Mouse (Mus musculus) adrenal gland, postnatal 10 days (tissue): ENCODE measurements around the gene Lrrc59. TPM values are rescaled to one million over a fixed set of nuclear protein-coding genes. Genes with fewer than 3 reads are reported as not detected.

ENCODE experiments used
- DNase-seq: peaks from one replicate; pipeline ENCODE4 v3.0.0; 2021; ENCODE audit warnings: mixed read lengths
- long read RNA-seq, 2 experiments: library from polyadenylated mRNA; stranded (forward); transcript quantifications; one replicate each; pipeline ENCODE4 v2.0.0; 2021
- total RNA-seq, 2 experiments: library from RNA; stranded (reverse); gene quantifications; 2 replicates each; pipeline ENCODE4 v1.2.3; 2021

Gene Lrrc59
- 100 to 1,000 TPM; 101 to 119 TPM for total RNA-seq
- long read RNA-seq, experiment 1, transcript Lrrc59-201 (7 exons, 2,837 nt): major isoform, 282 of 298 reads
- long read RNA-seq, experiment 1, partial matches to known transcripts: 2 of 298 reads
- long read RNA-seq, experiment 1, other reads (novel, unspliced or antisense): 14 of 298 reads
- long read RNA-seq, experiment 2, transcript Lrrc59-201 (7 exons, 2,837 nt): major isoform, 184 of 193 reads
- long read RNA-seq, experiment 2, partial matches to known transcripts: 2 of 193 reads
- long read RNA-seq, experiment 2, other reads (novel, unspliced or antisense): 7 of 193 reads

DNA sequence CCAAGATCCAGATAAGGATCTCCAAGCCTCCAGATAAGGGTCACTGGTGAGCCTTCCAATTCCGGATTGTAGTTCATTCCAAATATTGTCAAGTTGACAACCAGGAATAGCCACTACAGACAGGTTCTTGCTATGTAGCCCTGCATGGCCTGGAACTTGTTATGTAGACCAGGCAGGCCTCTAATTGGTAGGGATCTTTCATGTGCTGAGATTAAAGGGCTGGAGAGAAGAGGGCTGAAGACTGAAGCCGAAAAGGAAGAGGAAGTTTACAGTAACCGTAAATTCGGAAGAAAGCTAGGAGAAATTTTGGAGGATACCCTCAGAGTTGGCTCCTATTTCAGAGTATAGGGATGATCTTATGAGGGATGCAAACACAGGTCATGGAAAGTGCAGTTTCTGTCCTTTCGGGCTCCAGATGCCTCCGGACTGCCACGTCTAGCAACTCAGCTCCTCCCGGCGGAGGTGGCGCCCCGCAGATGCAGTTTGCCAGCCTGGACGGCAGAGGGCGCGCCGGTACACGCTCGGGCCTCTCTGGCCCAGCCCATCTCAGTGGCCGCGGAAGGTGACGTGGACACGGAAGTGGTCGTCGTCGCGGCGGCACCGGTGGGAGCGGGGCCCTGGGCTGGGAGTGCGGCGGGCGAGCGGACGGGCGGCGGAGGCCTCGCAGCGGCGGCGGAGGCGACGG lies at the start of gene Lrrc59:
TSS of gene Lrrc59 (plus strand) at position 569 of the 685 bp plus-strand sequence.
- DNase-seq: peak; percentile 98

DNA sequence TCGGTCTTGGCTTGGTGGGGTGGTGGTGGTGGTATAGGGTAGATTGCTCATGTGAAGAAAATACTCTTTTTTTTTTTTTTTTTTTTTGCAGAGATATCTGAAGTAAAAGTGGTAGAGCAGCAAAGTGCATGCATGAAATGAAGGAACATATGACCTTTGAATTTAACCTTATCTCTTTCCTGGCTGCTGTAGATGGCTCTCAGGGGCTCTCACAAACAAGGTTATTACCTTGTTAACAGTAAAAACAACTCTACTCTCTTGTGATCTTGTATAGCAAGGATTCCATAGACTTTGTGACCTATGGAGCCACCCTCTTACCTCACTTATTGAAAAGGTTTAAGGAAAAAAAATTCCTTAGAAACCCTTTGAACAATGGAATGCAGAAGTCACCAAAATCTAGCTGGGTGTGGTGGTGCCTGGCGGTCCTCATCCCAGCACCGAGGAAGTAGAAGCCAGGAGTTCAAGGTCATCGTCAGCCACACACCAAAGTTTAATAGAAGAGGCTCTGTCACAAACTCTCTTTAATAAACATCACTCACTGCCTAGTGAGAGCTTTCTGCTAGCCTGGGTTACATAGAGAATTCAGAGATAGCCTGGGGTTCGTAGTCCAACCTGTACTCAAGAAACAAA lies 49.3 kb upstream of the Lrrc59 start:
- DNase-seq: no peak

DNA sequence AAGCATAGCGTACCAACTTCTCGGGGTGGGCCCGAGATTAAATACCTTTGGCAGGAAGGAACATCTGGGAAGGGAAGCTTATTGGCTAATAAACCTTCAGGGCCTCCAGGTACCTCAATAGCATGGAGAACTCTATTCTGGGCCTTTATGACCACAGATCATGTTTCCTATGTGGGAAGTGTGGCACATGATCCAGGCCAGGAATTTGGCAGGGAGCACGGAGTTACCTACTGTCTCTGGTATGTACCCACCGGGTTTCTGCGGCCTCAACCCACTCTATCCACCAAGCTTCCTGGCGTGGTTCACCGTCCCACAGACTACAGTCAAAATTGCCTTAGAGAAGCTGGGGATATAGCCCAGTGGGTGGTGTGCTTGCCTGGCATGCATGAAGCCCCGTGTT lies 44.5 kb upstream of the Lrrc59 start:
- no peak for DNase-seq

DNA sequence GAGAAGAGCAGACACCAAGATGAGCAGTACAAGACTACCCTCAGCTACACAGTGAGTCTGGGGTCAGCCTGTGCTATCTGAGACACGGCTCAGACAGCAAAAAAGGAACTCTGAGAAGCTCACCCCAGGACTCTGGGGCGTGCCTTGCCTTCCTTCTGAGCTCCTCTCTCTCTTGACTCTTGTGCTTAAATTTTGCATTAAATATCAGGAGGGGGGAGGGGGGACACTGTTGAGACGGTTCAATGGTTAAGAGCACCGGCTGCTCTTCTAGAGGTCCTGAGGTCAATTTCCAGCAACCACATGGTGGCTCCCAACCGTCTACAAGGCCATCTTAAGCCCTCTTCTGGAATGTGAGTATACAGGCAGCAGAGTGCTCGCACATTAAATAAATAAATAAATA lies 42.1 kb upstream of the Lrrc59 start:
- no peak for DNase-seq

DNA sequence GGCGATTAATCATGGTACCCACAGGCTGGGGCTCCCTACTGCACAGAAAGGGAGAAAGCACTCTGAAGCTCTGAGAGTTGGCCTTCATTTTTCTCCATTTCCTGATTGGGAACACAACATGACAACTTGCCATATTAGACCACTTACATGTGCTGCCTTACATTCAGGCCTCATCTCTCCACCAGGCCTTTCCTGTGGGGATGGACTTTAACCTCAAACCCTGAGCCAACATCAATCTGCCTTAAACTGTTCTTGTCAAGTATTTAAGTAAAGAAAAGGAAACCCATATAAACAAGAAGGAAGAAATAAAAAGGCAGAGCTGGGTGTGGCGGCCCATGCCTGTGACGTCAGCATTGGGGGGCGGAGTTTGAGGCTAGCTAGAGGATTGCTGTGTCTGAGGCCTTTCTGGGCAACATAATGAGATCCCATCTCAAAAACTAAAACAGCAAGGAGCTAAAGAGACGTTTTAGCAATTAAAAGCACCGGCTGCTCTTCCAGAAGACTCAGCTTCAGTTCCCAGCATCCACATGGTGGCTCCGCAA lies 33.2 kb upstream of the Lrrc59 start:
- peak; percentile 27 for DNase-seq

DNA sequence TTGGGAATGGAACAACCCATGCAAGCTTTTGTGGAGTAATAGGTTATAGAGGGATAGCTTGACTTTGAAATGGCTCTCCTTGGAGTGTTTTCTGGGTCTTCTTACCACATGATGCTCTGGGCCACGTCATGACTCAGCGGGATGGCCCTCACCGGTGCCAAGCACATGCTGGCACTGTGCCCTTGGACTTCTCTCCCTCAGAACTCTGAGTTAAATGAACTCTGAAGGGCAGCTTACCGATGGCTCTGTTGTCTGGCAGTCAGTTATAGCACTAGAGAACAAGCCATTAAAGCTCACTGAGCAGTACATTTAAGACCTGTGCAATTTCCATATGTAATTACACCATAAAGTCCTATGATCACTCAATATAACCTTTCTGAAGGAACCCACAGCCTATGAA lies 32.2 kb upstream of the Lrrc59 start:
- peak; percentile 90 for DNase-seq

DNA sequence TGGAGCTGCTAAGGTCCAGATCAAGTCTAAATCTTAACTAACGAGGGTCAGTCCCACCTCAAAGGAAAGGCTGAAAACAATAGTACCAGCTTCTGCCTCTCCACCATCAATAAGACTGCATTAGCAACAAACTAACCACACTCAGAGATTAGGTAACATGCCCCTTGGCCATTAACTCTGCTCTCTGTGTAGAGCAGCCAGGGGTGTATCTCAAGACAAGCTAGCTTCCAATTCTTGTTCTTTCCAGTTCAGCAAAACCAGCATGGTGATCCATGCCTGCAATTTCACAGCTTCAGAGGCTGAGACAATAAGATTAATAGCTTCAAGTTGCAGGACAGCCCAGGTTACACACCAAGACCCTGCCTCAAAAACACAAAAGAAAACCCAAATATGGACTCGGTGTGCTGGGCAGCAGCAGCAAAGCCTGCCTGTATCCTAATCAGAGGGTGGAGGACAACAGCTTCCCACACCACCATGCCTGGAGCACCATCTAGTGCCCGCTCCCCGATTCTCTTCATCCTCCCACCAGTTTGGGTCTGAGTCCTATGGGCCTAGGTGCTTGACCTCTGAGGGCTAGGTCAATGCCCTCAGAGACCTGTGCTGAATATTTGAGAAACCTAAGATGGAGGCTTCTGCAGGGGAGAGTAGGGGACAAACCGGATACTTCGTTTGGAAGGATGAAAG lies 31.0 kb upstream of the Lrrc59 start:
- DNase-seq: no peak

DNA sequence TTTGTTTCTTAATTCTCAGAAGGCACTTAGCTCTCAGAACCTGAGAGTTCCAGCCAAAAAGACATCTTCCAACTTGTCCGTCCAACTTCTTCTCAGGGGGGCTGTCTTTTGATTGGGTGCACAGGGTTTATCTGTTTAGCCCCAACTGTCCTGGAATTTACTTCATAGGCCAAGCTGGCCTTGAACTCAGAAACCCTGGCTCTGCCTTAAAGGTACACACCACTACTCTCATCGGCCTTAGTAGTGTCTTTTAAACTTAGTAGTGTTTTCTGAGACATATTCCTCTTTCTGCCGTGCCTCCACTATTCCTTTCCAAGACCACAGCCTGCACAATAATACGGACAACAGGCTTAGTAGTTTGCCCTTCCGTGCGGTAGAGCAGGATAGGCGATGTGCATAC lies 29.1 kb upstream of the Lrrc59 start:
- no peak for DNase-seq

DNA sequence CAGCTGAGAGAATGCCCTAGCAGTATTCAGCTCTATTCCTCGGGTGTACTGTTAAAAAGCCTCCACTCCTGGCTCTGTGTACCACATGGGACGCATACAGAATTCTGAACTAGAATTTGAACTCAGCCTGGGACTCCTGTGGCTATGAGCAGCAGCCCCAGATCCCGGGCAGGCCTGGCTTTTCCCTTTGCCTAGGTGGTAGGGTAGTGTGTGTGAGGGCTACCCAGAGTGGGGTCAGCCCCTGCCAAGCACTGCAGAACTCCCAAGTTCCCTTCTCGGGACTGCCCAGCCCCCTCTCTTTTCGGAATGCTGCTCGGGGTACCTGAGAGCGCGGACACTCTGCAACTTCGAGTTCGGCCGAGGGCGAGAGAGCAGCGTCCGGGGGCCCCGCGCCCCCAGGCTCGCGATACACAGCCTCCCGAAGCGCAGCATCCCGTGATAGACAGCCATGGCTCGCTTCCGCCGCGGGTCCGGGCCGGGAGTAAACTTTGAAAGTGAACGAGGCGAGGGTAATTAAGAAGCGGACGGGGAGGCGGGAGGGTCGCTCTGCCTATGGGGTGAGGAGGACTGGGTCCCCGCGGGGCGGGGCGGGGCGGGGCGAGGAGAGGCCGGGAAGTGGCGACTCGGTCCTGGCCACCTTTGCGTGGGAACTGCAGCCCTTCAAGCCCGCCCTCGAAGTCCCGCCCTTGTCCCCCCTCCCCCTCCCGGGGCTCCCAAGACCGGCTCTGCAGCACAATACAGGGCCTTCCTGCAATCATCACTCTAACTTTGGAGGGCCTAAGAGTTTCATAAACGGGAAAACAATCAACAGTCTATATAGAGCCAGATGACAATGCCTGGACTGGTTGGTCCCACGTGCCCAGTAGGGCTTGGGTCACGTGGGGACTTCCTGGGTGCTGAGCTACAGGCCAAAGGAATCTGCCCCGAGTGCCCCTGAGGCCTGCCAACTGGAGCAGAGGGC lies 28.0 kb upstream of the Lrrc59 start, which contains the start of gene Acsf2:
TSS of gene Acsf2 (minus strand) at position 551 of the 961 bp plus-strand sequence.
- peak; percentile 90 for DNase-seq

DNA sequence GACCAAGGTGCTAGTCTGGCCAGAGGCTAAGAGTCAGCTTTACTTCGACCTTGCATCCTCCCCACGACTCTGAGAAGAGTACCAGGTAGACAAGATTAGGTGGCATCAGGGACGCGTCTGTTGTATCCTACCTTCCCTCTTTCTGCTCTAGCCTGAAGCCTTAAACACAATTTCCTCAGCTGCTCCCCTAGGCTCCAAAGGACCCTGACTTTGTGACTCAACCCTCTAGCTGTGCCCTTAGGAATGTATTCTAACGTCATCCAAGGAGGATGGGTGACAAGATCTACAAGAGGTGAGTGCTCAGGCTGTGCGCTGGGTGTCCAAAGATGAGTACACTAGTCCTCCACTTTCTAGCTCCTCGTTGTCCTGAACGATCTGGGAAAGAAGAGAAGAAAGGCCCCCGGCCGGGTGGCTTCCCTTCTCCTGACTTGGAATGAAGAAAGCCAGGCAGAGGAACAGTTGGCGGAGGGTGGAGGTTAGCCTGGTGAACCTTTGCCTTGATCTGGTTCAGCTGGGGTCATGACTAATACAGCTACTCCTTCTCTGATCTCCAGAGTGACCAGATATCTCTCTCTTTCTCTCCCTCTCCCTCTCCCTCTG lies 27.1 kb upstream of the Lrrc59 start:
- DNase-seq: peak; percentile 32

DNA sequence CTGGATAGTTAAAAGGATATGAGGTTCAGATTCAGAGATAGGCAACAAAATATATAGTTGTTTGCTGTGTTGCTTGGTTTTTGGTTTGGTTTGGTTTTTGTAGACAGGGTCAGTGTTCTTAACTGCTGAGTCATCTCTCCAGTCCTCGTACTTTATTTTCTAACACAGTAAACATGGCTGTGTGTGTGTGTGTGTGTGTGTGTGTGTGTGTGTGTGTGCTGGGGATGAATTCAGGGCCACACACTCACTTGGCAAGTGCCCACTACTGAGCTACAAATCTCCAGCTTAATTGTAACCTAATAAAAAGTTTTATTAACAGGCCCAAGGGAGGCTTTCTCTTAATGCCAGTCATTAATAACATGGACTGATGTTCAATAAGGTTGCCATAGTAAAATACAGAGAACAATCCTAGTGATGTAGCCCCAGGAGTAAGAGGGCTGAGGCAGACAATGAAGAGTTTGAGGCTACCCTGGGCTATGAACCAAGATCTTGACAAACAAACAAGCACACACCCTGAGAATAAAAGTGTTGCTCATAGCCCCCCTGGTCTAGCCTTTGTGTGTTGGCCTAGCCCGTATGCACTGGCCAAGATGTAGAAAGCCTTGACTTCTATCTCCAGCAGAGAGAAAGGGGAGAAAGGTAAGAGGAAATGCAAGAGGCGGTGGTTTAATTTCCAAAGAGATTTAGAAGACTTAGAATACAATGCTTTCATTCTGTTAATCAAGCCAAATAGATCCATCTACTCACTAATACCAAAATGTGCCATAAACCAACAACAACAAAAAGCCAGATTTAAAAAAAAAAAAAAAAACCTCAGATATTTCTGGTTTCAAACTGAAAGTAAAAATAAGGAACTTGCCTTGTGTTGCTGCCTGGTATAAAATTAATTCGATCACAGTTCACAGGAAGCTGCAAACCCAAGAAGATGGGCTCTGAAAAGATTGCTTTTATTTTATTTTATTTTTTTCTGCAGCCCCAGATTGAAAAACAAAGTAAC lies 18.5 kb upstream of the Lrrc59 start:
- DNase-seq: peak; percentile 62

DNA sequence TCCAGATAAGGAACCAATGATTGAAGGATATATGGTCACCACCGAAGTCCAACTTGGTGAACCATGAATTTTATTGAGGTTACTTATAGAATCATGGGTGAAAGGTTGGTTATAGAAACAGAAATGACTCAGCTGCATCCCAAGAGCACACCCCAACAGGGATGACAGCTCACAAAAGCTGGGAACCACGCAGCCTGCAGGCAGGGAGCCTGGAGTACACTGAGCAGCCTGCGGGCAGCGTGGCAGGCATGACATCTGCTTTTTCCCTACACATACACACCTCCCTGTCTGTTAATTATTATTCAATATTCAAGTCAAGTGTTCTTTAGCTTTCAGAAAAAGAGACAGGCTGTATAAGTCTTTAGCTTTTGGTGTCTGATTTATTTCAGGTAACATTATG lies 15.0 kb upstream of the Lrrc59 start:
- DNase-seq: no peak

DNA sequence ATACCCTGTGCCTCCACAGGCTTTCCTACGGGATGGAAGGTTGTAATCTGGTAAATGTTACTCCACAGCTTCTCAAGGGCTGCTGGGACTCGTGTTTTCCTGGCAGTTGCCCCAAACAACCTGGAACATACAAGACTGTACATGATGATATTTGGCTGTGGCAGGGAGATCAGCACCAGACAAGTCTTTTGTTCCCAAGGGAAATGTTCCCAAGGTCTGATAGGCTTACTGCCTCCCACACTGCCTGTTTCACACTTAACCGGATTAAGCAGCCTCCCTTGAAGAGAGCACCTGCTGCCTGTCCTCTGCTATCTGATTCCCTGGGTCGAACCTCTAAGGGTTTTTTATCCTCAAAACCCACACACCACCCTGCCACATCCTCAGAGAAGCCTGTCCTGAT lies 14.1 kb upstream of the Lrrc59 start:
- DNase-seq: no peak

DNA sequence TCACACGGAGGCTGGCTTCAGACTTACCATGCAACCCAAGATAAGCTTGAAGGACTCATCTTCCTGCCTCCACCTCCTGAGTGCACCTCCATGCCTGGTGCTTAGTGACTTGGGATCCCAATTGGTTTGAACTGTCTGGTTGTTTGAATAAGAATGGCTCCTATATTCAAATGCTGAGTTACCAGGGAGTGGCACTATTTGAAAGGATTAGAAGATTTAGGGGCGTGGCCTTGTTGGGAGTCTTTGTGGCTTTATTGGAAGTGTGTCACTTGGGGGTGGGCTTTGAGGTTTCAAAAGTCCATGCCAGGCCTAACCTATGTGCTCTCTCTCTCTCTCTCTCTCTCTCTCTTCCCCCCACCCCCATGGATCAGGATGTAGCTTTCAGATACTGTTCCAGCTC lies 11.9 kb upstream of the Lrrc59 start:
- no peak for DNase-seq

DNA sequence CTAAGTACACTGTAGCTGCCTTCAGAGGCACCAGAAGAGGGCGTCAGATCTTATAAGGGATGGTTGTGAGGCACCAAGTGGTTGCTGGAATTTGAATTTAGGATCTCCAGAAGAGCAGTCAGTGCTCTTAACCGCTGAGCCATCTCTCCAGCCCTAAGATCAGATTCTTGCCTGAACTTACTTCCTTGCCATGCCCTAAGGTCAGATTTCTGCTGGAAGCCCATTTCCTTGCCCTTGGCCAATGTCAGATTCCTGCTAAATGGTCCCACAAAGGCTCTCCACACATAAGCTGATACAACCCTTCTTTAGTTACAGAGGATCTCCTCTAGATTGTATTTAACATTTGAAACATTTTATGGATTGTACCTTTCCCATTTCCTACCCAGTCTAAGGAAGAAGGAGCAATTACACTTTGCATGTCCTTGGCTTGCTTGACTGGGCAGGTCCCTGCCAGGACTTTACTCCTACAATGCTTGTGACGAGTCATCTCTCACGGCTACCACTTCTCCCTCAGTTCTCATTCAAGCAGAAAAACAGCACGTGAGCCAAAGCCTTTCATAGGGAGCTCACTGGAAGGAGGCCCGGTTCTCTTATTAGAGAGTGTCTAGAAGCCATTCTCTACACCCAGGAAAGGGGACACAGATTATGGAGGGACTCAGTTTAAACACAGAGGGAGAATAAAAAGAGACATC lies 8.7 kb upstream of the Lrrc59 start:
- no peak for DNase-seq

DNA sequence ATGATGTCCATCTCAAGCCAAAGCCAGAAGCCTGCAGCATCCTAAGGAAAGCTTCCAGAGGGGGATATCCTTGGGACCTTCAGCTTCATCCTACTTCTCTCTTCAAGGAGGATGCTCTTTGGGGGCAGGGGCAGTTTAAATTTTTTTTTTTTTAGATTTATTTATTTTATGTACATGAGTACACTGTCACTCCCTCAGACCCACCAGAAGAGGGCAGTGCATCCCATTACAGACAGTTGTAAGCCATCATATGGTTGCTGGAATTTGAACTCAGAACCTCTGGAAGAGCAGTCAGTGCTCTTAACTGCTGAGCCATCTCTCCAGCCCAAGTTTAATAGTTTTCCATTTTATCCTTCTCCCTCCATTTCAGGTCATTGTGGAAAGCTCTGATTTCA lies 8.1 kb upstream of the Lrrc59 start:
- no peak for DNase-seq

DNA sequence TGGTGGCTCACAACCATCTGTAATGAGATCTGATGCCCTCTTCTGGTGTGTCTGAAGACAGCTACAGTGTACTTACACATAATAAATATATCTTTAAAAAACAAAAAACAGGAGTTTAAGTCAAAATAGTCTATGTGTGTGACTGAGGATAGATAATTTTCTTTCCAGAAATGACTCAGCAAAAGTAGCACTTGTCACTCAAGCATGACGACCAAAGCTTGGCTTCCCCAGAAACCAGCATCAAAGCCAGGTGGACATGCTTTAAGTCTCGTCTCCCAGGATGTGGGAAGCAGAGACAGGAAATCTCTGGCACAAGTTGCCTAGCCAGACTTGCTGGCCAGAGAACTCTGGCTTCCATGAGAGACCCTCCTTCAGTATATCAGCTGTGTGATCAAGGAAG lies 7.4 kb upstream of the Lrrc59 start:
- DNase-seq: no peak

DNA sequence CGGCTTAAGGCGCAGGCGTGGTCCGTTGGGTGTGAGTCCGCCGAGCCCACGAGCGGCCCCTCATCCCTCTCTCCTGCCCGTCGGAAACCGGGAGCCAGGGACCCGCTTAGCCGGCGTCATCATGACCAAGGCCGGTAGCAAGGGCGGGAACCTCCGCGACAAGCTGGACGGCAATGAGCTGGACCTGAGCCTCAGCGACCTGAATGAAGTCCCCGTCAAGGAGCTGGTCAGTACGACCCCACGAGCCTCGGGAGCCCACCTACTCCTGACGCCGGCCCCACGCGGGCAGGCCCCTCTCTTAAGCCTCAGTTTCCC lies 274 bp downstream of the Lrrc59 start:
- DNase-seq: no peak
